Mouse (Mus musculus): ENCODE results near the gene Capn15.

DNA sequence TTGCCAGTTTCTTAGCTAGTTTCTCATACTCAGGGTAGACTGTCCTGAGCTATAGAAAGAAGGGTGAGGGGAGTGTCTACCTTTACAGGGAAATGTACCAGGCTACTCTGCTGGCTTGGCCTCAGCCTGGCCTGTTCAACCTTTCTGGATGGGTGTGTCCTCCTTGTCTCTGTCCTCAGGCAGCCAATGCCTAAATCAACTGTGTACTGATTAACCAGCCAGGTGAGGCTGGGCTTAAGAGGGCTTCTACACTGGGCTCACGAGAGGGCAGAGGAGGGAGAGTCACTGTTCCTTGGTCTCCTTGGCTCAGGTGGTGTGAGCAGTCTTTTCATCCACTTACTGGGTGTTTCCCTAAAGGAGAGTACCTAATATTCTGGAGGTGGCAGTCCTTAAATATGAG is 17.4 kb downstream of the Capn15 start:
- no peak for TF ChIP-seq CTCF (IDR thresholded peaks at IDR 0.05; ENCODE audit: low read depth)
- no peak for TF ChIP-seq EP300 (IDR thresholded peaks at IDR 0.05; ENCODE audit: low read depth)

All from liver, postnatal 0 days (tissue).